Mouse (Mus musculus) spleen, adult 12 weeks (tissue): ENCODE measurements around the gene Calhm1.

Source experiments
- DNase-seq: peaks from one replicate; pipeline ENCODE4 v3.0.0; 2022; ENCODE audit warnings: low spot score

Calhm1 gene

GRCm38 (mm10) chr19:47144154-47144553, at the start of gene Calhm1:
Gene Calhm1, minus strand, starts transcription at chr19:47144254.
- no peak for DNase-seq

GRCm38 (mm10) chr19:47192158-47192557, 48.1 kb upstream of the Calhm1 start:
- DNase-seq = no peak

DNA sequence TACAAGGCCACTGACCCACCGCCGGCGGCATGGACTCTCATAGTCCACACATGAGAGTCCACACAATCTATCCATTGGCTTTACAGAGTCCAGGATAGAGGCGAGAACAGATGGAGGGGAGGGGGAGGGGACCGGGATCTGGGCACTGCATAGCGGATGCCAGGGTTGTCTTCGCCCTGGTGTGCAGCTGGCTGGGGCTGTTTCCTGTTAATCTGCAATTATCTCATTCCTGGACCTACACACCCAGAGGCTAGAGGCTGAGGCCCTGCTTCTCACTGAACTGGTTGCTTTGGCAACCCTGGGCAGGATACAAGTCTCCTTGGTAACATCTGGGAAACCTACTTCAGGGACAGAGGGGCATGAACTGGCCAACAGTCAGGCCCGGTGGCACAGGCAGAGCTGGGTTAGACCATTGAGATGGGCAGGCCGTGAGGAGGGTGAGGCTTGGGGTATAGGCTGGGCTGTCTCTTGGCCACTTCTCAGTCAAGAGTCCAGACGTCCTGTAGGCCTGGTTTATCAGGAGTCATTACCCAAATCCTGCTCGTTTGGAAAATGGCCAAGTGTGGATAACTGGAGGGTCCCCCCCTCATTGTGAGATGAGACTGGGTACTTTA, 44.6 kb upstream of the Calhm1 start:
- no peak for DNase-seq

DNA sequence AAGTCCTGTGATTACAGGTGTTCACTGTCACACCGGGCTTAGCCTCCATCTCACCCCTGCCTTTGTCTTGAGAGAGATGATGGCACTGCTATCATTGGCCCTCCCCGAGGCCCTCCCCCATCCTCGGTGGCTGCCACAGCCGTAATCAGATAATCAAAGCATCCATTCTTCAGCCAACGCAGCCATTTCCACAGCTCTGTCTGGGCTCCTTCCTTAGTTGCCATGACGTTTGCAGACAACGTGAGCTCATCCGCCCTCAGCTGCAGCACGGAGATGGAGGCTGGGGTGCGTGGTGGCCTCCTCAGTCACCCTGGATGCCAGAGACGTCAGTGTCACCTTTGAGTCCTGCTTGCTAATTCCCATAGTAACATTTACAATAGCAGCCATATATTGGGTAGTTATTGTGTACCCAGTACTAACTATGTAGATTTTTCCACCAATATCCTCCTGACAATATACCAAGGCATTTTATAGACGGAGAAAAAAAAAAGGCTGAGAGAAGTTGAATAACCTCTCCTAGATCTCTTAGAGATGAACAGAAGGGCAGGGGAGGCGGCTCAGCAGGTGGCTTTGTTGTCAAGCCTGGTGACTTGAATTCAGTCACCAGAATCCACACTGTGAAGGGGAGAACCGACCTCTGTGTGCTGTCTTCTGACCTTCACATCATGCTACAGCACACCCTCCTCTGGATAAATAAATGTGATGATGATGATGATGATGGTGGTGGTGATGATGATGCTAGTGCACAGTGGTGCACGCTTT, 42.6 kb upstream of the Calhm1 start:
- DNase-seq = no peak

DNA sequence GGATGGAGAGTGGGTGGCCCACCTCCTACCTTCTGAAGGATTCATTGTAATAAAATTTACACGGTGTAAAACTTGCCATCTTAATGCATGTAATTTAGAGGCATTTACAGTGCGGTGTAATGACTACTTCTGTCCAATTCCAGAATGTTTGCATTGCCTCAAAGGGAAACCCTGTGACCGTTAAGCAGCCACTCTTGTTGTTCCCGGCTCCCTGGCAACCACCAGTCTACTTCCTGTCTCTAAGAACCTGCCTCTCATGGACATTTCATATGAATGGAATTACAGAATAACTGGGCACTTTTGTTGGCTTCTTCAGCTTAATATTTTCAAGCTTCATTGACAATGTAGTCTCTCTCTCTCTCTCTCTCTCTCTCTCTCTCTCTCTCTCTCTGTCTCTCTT, 40.7 kb upstream of the Calhm1 start:
- DNase-seq = no peak

GRCm38 (mm10) chr19:47184221-47184620, 40.2 kb upstream of the Calhm1 start:
- DNase-seq = no peak

DNA sequence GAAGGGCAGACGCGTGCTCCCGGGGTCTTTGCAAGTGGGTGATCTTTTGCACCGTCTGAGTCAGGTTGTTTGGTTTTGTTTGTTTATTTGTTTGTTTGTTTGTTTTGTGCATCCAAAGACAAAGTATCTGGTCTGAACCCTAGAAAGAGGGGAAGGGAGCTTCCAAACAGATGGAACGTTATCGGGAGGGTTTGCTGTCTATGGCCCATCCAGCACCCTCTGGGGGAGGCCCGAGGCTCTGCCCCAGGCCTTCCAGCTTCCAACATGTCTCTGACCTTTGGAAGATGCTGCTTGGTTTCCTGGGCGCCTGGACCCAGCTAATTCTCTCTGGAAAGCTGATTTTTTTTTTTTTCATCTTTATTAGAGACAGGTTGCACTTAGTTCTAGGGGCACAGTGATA, 36.0 kb upstream of the Calhm1 start:
- no peak for DNase-seq

- no peak for DNase-seq
Observed at GRCm38 (mm10) chr19:47179272-47179809, 35.3 kb upstream of the Calhm1 start.

GRCm38 (mm10) chr19:47178431-47179271, 34.6 kb upstream of the Calhm1 start, which contains the start of gene Neurl1a:
Gene Neurl1a, plus strand, starts transcription at chr19:47178820.
- no peak for DNase-seq

- no peak for DNase-seq
Observed at GRCm38 (mm10) chr19:47178001-47178400, 33.9 kb upstream of the Calhm1 start.

- DNase-seq = no peak
Observed at GRCm38 (mm10) chr19:47176916-47177505, 33.0 kb upstream of the Calhm1 start.

DNA sequence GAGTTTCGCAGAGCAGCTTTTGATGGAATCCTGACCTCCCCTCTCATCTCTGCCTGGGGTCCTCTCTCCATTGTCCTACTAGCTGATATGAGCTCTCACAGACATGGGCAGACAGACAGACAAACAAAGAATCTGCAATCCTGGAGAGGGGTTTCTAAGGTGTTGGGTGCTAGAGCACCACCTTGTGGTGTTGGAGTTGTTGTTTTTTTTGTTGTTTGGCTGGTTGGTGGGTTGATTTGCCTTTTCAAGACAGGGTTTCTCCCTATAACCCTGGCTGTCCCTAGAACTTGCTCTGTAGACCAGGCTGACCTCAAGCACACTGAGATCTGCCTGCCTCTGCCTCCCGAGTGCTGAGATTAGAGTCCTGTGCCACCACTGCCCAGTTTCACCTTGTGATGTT, 31.4 kb upstream of the Calhm1 start:
- DNase-seq = no peak

DNA sequence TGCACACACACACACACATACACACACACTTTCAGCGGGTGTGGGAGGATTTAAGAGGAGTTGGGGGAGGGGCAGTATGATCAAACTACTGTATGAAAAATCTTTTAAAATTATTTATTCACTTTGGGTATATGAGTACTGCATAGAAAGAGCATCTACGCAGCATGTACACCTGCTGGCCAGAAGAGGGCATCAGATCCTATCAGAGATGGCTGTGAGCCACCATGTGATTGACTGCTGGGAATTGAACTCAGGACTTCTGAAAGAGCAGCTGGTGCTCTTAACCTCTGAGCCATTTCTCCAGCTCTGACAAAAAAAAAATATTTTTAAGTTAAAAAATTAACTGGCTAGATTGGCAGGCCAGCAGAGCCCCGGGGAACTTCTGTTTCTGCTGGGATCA, 30.5 kb upstream of the Calhm1 start:
- DNase-seq = no peak

- DNase-seq = peak; percentile 62
Observed at GRCm38 (mm10) chr19:47168793-47169412, 24.8 kb upstream of the Calhm1 start.

GRCm38 (mm10) chr19:47168223-47168622, 24.2 kb upstream of the Calhm1 start:
- DNase-seq = no peak

DNA sequence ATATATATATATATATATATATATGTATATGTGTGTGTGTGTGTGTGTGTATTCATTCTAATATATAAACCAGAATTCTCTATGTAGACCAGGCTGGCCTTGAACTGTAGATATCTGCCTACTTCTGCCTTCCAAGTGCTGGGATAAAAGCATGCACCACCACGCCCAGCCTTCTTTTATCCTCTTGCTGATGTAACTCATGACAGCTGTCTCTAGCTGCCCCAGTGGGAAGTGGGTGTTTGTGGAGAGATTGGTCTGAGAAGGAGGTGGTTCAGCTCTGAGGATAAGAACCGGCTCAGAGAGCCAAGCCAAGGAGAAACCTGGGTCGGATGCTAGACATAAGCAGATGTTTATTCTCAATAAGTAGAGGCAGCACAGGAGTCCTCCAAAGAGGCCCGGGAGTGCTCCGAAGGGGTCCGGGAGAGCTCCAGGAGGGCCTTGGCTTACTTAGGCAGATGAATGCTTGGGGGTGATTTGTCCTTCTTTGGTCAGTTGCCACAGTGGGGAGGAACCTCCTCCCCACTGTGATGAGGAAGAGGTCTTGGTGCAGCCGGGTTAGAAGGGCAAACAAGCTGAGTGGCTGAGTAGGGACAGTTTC, 23.7 kb upstream of the Calhm1 start:
- no peak for DNase-seq

DNA sequence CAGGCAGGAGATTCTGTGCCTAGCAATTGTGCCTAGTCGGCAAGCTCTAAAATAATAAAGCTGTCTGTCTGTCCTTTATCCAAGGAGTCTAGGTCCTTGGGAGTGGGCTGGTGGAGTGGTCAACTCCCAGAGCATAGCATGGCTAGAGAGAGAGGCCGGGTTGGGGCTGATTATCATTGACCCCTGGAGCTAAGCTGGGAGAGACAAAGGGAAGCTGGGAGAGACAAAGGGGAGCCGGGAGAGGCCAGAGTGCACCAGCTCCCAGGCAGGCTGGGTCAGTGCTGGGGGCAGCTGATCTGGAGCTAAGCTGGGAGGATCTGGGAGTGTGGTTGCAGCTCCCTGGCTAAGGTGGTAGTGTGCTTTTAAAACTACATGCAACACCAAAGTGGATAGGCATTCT, 22.7 kb upstream of the Calhm1 start:
- DNase-seq = no peak

DNA sequence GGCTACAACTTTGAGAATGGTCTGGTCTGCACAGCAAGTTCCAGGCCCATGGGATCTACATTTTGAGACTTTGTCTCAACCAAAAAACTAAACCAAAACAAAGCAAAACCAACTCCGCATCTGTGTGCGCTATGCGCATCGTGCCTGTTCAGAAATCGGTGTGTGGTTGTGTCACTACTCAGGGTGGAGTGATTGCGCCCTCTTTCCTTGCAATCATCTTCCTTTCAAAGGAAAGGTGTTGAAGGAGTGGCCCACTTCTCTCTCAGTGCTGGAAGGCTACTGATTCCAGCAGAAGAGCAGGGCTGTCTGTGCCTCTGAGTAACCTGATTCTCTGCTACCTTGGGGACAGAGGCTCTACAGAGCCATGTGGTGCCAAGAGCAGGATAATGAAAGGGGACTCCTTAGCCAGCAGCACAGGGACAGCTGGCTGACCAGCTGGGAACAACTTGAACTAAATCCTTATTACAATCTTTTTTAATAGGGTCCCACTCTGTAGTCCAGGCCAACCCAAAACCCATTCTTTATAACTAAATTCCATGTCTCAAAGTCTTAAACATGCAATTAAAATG, 19.2 kb upstream of the Calhm1 start:
- DNase-seq = no peak

GRCm38 (mm10) chr19:47161669-47162068, 17.6 kb upstream of the Calhm1 start:
- DNase-seq = no peak

GRCm38 (mm10) chr19:47157664-47158063, 13.6 kb upstream of the Calhm1 start, which contains the start of gene Calhm3:
Gene Calhm3, minus strand, starts transcription at chr19:47157764.
- DNase-seq = no peak

GRCm38 (mm10) chr19:47153767-47154166, 9.7 kb upstream of the Calhm1 start:
- no peak for DNase-seq
